Mouse (Mus musculus): ENCODE results near the gene Themis2. TPM values are rescaled to one million over a fixed set of nuclear protein-coding genes. Genes with fewer than 3 reads are reported as not detected.
"Not testable (repeated sequence)": the region's sequence is repeated elsewhere in the genome, so short reads cannot be mapped to it uniquely, and the experiment has no call there.

The Themis2 gene
- total RNA-seq, 2 experiments from 2014 or later, result 0.86 to 0.94 TPM

DNA sequence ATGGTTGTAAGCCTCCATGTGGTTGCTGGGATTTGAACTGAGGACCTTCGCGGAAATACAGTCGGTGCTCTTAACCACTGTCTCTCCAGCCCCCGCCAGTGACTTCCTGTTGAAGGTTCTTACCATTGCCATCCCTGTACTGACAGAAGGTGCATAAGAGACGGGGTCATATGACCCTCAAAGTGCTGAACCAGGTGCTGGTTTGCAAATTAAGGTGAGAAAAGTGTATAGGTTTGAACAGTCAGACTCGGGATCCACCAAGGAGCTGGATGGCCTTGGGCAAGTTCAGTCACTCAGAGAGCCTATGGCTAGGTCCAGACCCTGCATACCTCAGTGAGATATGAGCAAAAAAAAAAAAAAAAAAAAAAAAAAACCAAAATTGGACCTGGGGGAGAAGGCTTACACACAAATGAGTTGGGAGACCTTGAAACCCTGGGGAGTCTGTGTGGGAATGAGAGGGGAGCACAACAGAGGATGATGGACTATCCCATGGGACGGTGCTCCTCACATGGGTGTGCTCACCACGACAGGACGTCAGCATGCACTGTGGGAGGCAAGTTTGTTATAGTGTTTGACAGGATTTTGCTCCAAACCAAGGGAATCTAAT, 49.2 kb downstream of the Themis2 start:
- intact Hi-C loops (cut with DNase I), result no loop called here
- Histone ChIP-seq H3K4me3 (no peak overlapping the region; the same call in 1 of the 2 replicates), H3K27ac (peak overlapping the region; percentile 61; the same call in 1 of the 2 replicates)
- DNase-seq (ENCODE audit: extremely low spot score in 1 of 2, low spot score in 2 of 2), result no peak
- TF ChIP-seq CTCF (IDR thresholded peaks at IDR 0.05), result no peak

DNA sequence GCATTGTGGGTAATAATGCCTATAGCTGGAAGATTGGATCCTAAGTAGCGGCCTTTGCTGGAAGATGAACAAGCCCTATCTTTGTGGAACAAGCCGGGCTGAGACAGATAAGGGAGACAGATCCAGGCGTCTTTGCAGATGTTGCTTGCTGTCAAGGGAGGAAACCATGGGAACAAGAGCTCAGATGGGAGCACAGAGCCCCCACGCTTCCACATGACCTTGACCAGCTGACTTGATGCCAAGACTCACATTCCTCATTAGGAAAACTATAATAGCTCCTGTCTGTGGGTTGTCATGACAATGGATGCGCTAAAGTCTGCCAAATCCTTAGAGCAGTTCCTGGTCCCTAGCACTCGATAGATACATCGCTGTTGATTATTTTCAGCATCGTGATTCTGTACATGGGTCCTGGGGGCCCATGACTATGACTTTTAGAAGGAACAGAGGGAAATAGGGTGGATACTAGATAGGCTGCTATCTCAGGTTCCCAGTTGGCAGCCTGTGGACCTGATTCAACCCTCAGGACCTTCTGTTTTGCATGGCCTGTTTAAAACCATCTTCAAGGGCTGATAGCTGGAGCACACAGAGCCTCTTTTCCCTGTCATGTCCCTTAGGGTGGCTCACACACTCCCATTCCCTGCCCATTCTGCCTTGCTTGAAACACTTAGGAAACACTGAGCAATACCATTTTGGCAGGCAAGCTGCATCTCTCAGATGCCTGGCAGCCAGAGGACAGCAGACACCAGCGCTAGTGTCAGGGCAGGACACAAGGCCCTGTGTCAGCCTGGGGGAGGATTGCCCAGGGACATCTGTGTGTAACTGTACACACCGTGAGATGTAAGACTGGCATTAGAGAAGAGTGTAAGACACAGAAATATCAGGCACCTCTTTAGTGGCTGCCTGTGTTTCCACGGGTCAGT, 51.9 kb downstream of the Themis2 start:
- peak; percentile 20 to 57 for DNase-seq (ENCODE audit: extremely low spot score in 1 of 2, low spot score in 2 of 2)
- Histone ChIP-seq H3K27ac (peak overlapping the region; percentile 56), H3K4me3 (no peak overlapping the region)
- intact Hi-C loops (cut with DNase I), result no loop called here
- no peak for TF ChIP-seq CTCF (IDR thresholded peaks at IDR 0.05)

DNA sequence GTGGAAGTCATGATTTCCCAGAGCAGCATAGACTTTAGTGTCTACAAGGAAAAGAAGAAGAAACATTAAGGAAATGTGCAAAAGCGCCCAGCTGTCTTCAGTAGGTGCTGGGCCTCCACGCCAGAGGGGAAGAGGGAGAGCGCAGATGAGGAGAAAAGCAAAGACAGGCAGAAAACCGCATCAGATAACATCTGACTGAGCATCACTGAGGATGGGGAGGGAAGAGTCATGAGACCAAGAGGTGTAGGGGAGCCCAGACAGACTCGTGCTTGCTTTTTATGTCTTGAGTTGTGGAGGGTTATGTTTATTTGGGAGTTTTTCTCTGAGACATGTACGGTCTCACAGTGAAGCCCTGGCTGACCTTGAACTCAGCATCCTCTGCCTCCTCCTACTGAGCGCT, 54.7 kb downstream of the Themis2 start:
- DNase-seq (ENCODE audit: extremely low spot score in 1 of 2, low spot score in 2 of 2), result no peak
- TF ChIP-seq CTCF (IDR thresholded peaks at IDR 0.05), result no peak
- intact Hi-C loops (cut with DNase I), result no loop called here
- Histone ChIP-seq H3K4me3 (no peak overlapping the region), H3K27ac (no peak overlapping the region)

DNA sequence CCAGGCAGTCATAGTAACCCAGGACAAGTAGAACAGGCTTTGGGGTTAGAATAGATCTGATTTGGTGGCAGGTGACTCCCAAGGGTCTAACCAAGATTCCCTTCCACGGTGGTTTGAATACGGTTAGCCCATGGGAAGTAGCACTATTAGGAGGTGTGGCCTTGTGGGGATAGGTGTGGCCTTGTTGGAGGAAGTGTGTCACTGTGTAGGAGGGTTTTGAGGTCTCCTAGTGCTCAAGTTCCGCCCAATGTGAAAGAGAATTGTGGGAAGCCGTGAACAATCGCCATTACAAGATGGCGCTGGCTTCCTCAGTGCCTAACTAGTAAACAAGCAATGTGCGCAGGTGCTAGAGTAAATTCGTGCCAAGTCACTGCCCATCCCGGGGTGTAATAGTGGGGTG, 59.0 kb downstream of the Themis2 start:
- H3K27ac ChIP-seq; H3K4me3 ChIP-seq; DNase-seq (ENCODE audit: extremely low spot score in 1 of 2, low spot score in 2 of 2); intact Hi-C loops (cut with DNase I): not testable (repeated sequence)

DNA sequence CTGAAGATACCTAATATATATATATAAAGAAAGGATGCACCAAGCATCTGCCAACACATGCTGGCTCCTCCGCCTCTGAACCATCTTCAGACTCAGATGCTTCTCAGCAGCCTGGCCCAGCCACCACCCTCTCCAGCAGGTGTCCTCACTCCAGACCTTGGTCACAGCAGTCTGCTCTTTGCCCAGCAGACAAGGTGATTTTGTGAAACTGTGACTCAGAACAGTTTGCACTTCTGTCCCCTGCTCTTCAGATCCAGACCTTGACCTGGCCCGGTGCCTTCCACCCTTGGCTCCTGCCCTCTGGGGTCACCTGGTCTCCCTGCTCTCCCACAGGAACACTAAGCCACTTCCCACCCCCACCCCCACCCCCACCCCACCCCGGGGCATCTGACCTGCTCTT, 60.3 kb downstream of the Themis2 start:
- intact Hi-C loops (cut with DNase I), result no loop called here
- DNase-seq (ENCODE audit: extremely low spot score in 1 of 2, low spot score in 2 of 2), result no peak
- H3K27ac ChIP-seq, result no peak overlapping the region
- TF ChIP-seq CTCF (IDR thresholded peaks at IDR 0.05), result no peak
- no peak overlapping the region for H3K4me3 ChIP-seq

DNA sequence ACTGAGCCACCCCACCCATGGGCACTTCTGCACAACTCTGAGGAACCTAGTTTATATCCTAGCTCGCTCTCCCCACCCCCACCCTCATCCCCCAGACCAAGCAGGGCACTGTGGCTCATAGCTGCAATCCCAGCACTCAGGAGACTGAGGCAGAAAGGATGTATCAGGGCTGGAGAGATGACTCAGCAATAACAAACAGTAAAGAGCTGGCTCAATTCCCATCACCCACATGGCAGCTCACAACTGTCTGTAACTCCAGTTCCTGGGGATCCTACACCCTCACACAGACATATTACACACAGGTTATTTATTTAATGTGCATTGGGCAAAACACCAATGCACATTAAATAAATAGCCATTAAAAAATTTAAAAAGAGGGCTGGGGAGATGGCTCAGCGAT, 60.8 kb downstream of the Themis2 start:
- H3K4me3 ChIP-seq, result no peak overlapping the region
- no peak for DNase-seq (ENCODE audit: extremely low spot score in 1 of 2, low spot score in 2 of 2)
- intact Hi-C loops (cut with DNase I), result no loop called here
- no peak overlapping the region for H3K27ac ChIP-seq
- no peak for TF ChIP-seq CTCF (IDR thresholded peaks at IDR 0.05)

DNA sequence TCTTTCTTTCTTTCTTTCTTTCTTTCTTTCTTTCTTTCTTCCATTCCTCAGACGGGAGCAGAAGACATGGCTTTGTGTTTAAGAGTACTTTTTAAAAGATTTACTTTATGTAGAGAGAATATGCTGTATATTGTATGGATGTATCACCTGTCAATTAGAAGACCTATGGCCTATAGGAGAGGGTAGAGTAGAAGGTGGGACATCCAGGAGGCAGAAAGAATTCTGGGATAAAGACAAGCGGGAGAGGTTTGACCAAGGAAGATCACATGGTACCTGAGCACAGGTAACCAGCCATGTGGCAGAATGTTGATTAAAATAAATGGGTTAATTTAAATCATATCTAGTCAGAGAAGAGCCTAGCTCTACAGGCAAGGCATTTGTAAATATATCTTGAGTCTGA, 61.4 kb downstream of the Themis2 start:
- H3K4me3 ChIP-seq, result no peak overlapping the region
- intact Hi-C loops (cut with DNase I), result no loop called here
- TF ChIP-seq CTCF (IDR thresholded peaks at IDR 0.05), result no peak

DNA sequence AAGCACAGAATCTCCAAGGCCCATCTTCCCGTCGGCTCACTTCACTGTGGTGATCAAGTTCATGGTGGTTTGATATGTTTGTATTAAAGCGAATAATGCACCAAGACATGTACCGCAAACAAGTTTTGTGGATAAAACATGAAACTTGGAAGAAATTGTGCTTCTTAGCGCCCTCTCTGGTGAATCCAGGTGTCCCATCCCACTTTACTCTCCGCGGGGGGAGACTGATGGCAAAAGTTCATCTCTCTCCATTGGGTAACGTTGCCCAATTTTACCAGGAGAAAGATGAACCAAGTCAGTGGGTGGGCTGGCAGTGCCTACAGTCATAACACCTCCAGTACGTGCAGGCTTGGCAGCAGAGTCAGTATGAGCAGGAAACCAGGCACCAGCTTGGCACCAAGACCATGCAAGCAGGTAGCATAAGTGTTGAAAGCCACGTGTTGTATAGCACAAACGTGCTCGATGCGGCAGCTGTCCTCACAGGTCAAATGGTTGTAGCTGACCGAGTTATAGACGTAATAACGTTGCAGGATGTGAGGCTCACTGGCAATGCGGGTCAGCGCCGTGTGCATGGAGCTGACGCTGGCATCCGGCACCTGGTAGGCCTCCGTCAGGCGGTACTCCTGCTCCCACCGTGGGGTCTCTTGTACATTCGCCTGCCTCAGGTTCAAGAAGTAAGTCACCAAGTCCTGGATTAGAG, 63.0 kb downstream of the Themis2 start:
- H3K27ac ChIP-seq, result no peak overlapping the region

More for the DNA sequence above, 61.4 kb downstream of the Themis2 start:
- no peak overlapping the region for H3K27ac ChIP-seq
- no peak for DNase-seq (ENCODE audit: extremely low spot score in 1 of 2, low spot score in 2 of 2)

DNA sequence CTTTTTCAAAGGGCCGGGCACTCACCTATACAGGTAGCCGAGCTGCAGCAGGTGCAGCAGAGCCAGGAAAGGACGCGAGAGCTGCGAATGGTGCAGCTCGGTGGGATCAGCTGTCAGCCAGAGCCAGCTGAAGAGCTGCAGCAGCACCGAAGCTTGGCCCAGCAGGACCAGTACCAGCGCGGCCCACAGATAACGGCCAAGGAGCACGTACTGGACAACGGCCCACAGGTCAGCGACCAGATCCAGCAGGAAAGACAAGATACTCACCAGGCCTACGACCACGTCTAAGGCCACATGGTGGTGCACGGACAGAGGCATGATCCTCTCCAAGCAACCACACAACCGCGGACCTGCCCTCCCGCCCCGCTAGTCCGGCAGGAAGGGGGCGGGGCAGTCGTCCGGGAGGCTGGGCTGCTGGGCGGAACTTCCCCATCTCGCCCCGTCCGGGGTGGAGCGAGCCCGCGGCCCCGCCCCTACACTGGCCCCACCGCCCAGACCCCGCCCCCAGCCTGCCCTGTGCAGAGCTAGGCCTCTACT, 64.0 kb downstream of the Themis2 start, which contains the start of gene Xkr8:
Gene Xkr8, minus strand, starts transcription at position 399 of the 537 bp plus-strand sequence.
- no peak; the same call in 1 of the 2 replicates for TF ChIP-seq CTCF (IDR thresholded peaks at IDR 0.05)
- intact Hi-C loops (cut with DNase I), result no loop called here

More for the DNA sequence above, 63.0 kb downstream of the Themis2 start:
- no peak overlapping the region for H3K4me3 ChIP-seq
- peak; percentile 2; the same call in 1 of the 2 replicates for TF ChIP-seq CTCF (IDR thresholded peaks at IDR 0.05)
- DNase-seq (ENCODE audit: extremely low spot score in 1 of 2, low spot score in 2 of 2), result no peak
- intact Hi-C loops (cut with DNase I), result no loop called here

More for the DNA sequence above, 64.0 kb downstream of the Themis2 start, which contains the start of gene Xkr8:
- no peak within 1 kb of the TSS for H3K27ac ChIP-seq
- H3K4me3 ChIP-seq, result peak within 1 kb of the TSS; percentile 47
- DNase-seq (ENCODE audit: extremely low spot score in 1 of 2, low spot score in 2 of 2), result peak; percentile 70 to 76

Other genes with a start within 250 kb of the Themis2 start
- gene Ptafr, start 232.3 kb downstream of the Themis2 start, total RNA-seq (2021), result 1 to 10 TPM in 1 of 2 experiments, under 1 TPM in 1; 1.00 to 1.2 TPM
- 10 to 100 TPM; 31.0 to 33.5 TPM for gene Eya3, start 157.4 kb downstream of the Themis2 start, total RNA-seq (2021)
- gene Xkr8, start 63.8 kb downstream of the Themis2 start, total RNA-seq (2021), result 1 to 10 TPM; 2.5 to 3.3 TPM
- 1 to 10 TPM; 4.3 to 4.4 TPM for gene Smpdl3b, start 39.1 kb downstream of the Themis2 start, total RNA-seq (2021)
- gene Rpa2, start 28.1 kb downstream of the Themis2 start, total RNA-seq (2021), result 10 to 100 TPM; 13.0 to 16.2 TPM
- gene Ppp1r8, start 46.8 kb upstream of the Themis2 start, total RNA-seq (2021), result 10 to 100 TPM; 41.2 to 41.8 TPM
- gene Stx12, start 88.1 kb upstream of the Themis2 start, total RNA-seq (2021), result 100 to 1,000 TPM; 101 to 110 TPM
- 10 to 100 TPM; 47.6 to 49.9 TPM for gene Fam76a, start 126.2 kb upstream of the Themis2 start, total RNA-seq (2021)
- under 1 TPM; 0.23 TPM for gene Fgr, start 177.7 kb upstream of the Themis2 start, total RNA-seq (2021)
- gene Ahdc1, start 214.9 kb upstream of the Themis2 start, total RNA-seq (2021), result 100 to 1,000 TPM; 108 to 132 TPM